Mouse (Mus musculus): ENCODE results near the gene E430018J23Rik.

DNA sequence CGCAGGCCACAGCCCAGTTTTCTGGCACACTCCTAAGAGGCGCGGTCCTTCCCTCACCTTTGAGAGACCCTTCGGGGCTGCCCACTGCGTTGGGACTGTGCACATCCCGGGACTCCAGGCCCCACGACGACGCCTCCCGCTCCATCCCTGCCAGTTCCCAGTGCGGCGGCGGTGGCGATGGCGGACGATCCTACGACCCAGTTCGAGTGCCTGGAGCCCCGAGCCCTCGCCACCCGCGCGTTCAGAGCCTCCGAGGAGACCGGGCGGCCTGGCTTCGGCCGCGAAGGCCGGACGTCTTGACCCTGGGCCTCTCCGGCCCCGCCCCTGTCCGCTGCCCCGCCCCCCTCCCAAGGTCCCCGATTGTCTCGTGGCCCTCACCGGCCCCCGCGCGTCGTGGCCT, 48.3 kb downstream of the E430018J23Rik start:
- no peak for TF ChIP-seq CTCF (IDR thresholded peaks at IDR 0.05; ENCODE audit: low read depth)
- no peak for TF ChIP-seq EP300 (IDR thresholded peaks at IDR 0.05; ENCODE audit: low read depth)

All from liver, postnatal 0 days (tissue).